Mouse (Mus musculus) kidney, postnatal 25 days (tissue): Measurements from ENCODE around the gene Foxred2.
A peak's percentile ranks its signal among the peaks of the same experiment; 100 is the strongest.

Experiments
- DNase-seq, 2 experiments: peaks; one replicate each; pipeline ENCODE4 v3.0.0; 2021; ENCODE audit warnings: mixed read lengths in 2 of 2

The Foxred2 gene

DNA sequence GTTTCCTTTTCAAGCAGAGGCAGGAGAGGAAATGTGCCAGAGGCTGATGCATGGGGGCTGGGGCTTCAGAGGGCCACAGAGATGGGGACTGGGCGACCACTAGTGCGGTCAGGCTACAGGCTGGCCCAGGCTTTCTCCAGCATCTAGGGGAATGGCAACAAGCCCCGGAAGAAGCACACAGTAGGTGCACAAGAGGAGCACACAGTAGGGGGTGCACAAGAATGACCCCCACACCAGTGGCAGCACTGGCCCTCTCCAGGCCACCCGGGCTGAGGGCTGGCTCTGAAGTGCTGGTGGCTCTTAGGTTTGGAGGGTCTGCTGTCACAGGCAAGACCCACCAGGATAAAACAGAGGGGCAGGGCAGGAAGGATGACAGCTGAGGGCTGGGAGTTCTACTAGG lies 41.2 kb downstream of the Foxred2 start:
- DNase-seq = peak in 1 of 2 experiments; percentile 38

DNA sequence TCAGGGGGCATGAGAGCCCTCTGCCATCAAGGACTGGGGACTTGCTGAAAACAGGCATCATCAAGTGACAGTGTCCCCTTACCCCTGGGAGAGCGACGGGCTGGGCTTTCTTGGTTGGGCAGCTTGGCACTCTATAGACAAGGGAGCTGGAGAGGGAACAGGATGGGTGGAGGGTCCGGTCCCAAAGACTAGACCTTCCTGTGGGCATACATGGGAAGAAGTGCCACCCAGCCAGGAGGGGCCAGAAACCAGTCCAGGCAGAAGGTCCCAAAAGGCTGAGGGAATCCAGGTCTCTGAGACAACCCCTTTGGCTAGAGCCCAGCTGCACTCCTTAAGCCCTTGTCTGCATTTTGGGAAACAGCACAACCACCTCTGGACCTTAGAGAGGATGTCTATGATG lies 42.0 kb downstream of the Foxred2 start:
- DNase-seq = peak in 1 of 2 experiments; percentile 48

DNA sequence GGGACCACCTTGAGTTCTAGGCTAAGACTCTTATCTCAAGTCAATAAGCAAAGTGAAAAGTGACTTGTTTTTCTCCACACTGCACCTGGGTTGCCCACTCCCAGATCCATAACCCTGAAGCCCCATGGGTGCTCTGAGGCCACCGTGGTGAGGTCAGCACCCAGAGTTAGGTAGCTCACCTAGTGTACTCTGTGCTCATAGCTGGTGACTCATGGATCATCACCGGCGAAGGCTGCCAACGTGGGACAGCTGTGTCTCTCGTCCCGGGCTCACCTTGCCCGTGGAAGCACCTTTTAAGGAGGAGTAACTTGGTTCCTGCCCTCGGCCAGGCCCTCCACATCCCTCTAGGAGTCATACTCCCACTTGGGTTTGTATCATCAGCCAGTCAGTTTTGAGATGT lies 43.5 kb downstream of the Foxred2 start:
- DNase-seq = peak in 1 of 2 experiments; percentile 42

DNA sequence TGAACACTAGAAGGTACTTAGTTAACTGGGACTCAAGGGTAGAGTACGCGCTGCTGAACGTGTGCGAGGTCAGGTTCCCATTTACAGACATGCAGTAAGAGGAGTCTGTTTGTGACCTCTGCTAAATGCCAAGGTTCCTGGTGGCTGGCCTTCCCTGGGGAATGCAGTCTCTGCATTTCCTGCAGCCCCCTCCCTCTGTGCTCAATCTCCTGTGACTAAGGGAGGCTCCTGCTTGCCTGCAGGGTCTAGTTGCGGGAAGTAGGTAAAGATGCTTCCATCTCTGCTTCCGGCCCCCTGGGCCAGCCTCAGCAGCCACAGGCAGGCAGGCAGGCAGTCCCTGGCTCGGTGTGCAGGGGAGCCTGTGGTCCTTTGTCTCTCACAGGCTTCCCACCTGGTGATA lies 43.9 kb downstream of the Foxred2 start:
- peak; percentile 18 to 57 for DNase-seq

DNA sequence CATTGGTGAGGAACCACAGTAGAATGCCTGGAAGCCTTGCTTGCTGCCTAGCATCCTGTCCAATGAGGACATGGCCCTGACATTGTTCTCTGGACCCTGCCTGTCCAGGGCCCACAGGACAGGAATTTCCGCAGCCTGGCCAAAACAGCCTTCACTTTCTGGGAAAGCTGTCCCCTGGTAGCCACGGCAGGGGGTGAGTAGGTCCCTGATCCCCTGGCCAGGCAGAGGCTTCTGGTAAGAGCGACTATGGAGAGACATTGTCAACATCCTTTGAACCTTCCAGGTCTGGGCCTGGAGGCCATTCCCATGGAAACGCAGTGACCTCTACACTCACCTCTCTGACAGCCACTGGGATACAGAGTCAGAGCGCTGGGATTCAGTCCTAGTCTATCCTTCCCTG lies 44.5 kb downstream of the Foxred2 start:
- peak; percentile 49 to 83 for DNase-seq

DNA sequence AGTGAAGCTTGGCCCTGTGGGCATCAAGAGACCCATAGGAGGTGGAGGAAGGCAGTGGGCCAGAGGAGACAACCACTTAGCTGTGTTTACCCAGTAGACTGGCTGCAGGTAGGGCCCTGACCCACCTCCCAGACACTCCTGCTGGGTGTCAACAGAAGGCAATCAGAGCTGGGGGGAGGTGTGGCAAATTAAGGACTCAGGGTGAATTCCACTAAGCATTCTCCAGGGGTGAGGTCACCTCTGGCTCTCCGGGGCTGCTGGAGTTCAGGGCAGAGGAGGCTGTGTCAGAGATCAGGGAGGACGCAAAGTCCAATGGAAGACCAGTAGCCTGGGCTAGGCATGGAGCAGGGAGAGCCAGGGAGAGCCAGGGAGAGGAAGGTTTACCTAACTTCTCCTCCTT lies 45.5 kb downstream of the Foxred2 start:
- peak; percentile 81 to 93 for DNase-seq

DNA sequence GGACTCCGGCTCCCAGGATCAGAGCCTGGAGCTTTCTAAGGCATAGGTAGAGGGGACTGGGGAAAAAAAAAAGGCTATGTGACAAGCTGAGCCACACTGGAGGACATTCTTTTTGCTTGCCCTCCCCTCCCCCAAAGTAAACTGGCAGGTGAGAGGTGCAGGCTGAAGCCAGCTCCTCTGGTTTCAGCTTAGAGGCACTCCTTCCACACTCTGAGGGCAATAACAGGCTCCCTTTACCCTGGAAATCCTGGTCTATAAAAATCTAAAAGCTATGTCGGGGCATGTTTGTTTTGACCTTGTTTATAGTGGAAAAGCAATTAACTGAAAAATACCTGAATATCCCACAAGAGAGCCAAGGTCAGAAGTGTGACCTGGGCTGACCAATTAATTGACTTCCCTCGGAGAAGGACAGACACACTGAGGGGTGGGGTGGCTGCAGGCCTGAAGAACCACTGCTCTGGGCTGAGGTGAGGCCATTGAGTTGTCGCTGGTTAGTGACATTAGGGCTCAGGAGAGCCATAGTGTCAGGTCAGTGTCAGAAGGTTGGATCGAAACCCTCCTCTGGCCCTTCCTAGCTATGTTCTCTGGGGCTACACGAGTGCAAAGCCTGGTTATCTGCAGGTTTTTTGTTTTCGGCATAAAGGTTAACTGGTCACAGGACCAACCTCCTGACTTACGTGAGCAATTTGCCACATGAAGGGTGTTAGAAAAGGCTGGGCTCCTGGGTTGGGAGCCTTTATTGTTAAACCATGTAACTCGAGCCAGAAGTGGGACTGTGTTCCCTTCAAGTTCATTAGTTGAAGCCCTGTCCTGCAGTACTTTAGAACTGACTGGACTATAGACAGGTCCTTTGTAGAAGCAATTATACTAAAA lies 48.6 kb downstream of the Foxred2 start:
- peak; percentile 54 to 78 for DNase-seq

DNA sequence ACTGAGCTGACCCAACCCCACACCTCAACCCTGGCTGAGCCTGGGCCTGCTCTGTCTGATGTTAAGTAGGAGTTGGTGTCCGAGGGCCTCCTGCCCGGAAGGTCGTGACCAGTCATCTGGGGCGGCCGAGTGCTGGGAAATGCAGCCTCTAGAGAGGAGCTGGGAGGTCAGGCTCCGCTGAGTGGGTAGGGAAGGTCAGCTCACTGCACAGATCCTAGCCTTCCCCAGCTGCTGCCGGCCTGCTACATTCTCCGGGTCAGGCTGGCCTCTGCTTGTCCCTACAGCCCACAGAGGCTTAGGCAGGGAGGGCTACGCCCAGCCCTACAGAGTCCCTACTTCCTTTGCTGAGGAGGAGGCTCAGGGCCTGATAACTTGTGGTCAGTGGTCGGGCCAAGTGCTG lies 50.0 kb downstream of the Foxred2 start:
- DNase-seq = peak; percentile 35 to 80

DNA sequence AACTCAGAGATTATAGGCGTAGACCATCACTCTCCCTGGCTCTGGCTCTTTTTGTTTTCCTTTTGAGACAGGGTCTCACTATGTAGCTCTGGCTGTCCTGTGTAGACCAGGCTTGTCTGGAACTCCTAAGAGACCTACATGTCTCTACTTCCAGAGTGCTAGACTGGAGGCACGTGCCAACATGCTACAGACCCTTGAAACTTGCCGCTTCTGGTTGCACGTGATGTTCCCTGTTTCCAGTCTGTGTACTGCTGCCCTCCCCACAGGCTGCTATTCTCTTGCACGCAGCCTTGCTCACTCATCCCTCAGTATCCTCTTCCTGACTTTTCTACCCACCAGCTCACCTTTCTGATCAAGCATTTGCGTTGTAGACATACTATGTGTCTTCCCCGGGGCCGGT lies 50.4 kb downstream of the Foxred2 start:
- DNase-seq = peak in 1 of 2 experiments; percentile 46

DNA sequence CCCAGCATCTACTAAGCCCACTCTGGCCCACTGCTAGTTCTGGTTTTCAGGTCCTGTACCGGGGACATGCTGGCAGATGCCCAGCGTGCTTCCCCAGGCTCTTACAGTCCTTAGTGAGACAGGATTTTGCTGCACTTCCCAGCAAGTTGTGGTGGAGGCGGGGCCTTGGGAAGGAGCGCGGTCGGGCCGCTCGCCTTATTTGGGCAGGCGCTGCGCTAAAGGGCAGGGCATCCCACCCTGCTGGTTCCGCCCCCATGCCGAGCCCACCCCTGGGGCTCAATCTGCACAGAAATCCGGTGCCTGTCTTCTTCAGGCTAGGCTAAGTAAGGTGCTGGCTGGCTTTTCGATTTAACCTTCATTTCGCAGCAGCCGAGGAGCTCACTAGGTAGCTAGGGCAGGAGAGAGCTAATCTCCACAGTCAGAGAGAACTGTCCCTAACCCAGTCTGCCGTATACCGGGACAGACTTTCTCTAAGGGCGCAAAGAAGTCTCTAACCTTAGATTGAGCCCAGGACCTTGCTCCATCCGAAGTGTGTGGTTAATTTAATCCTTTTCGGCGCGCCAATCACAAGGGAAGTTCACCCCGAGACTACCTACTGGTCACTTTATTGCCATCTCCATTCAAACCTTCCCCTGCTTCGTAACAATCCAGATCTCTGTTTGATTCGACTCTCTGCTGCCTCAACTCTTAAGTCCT lies 51.1 kb downstream of the Foxred2 start:
- DNase-seq = peak; percentile 82 to 92

DNA sequence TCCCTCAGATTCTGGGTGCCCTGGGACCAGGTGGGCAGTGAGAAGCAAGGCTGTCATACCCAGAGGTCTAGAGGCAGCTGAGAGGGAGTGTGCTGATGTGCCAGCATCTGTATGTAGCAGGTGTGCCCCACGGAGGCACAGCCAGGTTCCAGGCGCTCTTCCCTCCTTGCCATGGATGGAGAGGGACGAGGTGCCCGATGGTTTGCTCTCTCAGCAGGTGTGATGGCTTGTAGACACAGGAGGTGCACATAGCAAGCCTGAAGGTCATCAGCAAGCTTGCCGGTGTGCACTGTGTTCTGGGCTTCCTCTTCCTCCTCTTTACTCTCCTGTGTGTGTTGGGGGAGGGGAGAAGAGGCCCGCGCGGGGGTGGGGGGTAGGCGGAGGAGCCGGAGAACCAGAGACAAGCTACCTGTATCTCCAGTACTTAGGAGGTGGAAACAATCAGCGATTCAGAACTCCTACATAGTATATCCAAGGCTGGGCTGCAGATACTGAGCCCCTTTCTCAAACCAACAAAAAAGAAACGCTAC lies 52.1 kb downstream of the Foxred2 start:
- DNase-seq = peak in 1 of 2 experiments; percentile 42

DNA sequence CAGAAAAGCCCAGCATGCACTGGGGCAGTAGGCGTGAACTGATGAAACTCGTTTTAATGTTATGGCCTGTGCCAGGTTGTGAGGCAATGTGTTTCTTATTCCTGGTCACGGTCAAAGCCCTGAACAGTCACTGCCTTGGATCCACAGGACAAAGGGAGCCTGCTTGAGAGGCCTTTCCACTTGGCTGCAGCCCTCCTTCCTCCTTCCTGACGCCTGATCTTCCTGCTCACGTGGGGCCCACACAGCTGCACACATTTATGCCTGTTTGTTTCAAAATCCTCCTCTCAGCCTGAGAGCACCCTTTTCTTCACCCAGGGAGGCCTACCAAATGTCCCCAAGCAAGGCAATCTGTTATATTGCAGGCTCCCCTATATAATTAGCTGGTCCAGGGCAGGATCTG lies 53.3 kb downstream of the Foxred2 start:
- peak; percentile 41 to 77 for DNase-seq

DNA sequence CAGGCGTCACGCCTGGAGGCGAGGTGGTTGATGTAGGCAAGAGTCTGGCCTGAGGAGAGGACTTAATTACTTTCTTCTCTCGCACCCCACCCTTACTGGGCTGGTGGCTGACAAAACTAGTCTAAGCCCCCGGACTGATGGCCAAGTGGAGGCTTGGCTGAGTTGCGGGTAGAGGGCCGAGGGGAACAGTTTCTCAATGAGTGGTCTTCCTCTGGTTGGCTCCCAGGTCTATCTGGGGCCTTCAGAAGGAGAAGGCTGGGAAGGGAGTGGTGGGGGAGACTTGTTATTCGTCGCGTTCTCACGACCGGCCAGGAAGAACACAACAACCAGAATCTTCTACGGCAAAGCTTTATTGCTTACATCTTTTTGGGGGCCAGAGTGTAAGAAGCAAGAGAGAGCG lies 61.6 kb downstream of the Foxred2 start:
- DNase-seq = peak in 1 of 2 experiments; percentile 37

DNA sequence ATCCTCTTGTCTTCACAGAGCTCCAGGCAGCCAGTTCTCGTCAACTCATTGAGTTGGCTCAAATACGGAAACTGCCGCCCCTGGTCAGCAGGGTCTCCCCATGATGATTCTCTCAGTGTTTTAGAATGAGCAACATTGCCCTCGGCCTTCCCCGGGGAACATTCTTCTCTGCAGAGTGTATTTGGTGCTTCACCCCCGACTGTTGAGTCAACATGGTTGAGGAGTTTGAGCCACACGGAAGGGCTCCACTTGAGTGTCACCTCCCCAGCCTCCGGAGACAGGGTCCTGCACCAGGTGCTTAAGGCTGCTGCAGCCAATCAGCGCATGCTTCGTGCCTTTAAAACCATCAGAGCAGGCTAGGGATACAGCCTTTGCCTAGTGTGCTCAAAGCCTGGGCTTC lies 63.2 kb downstream of the Foxred2 start:
- DNase-seq = no peak

DNA sequence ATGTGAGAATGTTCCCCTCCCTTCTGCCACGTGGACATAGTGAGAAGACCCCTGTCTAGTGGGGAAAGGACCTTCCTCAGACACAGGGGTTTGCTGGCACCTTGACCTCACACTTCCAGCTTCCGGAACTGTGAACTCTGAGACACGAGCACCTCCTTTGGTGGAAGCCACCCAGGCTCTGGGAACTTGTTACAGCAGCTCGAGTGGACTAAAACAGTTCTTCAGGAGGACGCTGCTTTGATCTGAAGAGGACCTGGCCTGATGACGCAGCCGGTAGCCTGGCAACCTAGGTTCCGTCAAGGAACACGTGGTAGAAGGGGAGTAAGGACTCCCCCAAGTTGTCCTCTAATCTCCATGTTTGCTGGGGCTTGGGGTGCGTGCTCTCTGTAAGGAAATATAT lies 64.1 kb downstream of the Foxred2 start:
- no peak for DNase-seq

DNA sequence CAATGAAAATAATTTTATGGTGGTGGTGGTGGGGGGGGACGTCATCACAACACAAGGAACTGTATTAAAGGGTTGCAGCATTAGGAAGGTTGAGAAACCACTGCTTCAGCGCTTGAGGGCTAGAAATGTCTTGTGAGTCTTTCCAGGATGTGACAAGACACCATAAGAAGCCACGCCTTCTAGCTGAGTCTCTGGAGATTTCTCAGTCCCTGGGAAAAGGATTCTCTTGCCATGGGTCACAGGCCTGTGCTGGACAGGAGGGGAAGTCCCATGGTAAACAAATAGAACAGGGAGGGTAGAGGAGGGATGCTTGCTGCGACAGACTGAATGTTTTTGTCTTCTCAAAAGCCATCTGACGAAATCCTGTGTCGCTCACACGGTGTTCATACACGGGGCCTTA lies 64.8 kb downstream of the Foxred2 start:
- DNase-seq = peak; percentile 65 to 78
